In the genomic region with DNA sequence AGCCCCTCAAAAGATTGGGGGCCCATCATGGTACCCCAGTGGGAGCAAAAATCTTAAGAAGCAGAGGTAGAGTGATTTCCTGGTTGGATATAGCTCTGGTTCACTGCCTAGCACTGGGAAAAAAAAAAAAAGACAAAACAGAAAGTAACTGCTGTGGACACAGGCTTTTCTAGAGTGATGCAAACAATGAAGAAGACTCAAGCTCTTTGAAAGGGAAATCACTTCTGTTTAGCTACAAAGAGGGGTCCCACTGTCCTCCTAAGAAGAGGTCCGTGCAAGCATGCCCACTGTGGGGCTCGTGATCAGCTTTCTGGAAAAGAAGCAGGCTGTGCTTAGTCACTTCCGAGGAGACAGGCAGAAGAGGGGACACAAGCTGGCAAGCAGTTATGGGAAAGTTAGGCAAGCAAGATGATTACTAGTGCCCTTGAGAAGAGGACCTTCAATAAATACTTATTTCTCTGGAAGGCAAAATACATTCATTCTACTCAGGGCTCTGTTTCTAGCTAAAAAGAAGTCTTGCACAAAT, we compare ENCODE assay signal across 13 mouse cellular contexts.
"Had no signal": no experiment of that assay in that cellular context is flagged by ENCODE, and none has a peak within 500 bp of the region (broad histone marks: within the 10 kb centered on the region; RNA-seq: fewer than 3 reads in every experiment).

No protein-coding gene starts in this region.

- H3K4me2 ChIP-seq: limb, embryonic 12.5 days; liver, embryonic 13.5 days; lung, embryonic 15.5 days; midbrain, embryonic 12.5 days had no signal

- H3K4me3 ChIP-seq: limb, embryonic 12.5 days; liver, embryonic 13.5 days; lung, embryonic 15.5 days; midbrain, embryonic 12.5 days had no signal

- ATAC-seq: liver, postnatal 0 days had no signal

- H3K27me3 ChIP-seq: limb, embryonic 12.5 days; liver, embryonic 13.5 days; lung, embryonic 15.5 days; midbrain, embryonic 12.5 days had no signal

- H3K27ac ChIP-seq: kidney, postnatal 0 days; limb, embryonic 12.5 days; liver, embryonic 13.5 days; lung, embryonic 15.5 days; macrophage; midbrain, embryonic 12.5 days had no signal

- DNase-seq: kidney, postnatal 36 days; liver; liver, embryonic 13.5 days; liver, postnatal 0 days; lung, postnatal 14 days; right cerebral cortex, adult 18-20 months; right cerebral cortex, postnatal 25 days; thymus, postnatal 36 days had no signal

- H3K4me1 ChIP-seq: limb, embryonic 12.5 days; liver, embryonic 13.5 days; lung, embryonic 15.5 days; midbrain, embryonic 12.5 days had no signal

- H3K9ac ChIP-seq: limb, embryonic 12.5 days; liver, embryonic 13.5 days; liver, postnatal 0 days; lung, embryonic 15.5 days; midbrain, embryonic 12.5 days had no signal

- H3K36me3 ChIP-seq: limb, embryonic 12.5 days; liver, embryonic 13.5 days; lung, embryonic 15.5 days; midbrain, embryonic 12.5 days had no signal

- H3K9me3 ChIP-seq: limb, embryonic 12.5 days; liver, embryonic 13.5 days; lung, embryonic 15.5 days; midbrain, embryonic 12.5 days had no signal
